Mouse (Mus musculus): ENCODE measurements around the gene St8sia1.

- no peak for TF ChIP-seq CTCF (IDR thresholded peaks at IDR 0.05; ENCODE audit: extremely low read depth, insufficient read depth, insufficient read length, insufficient replicate concordance)
- TF ChIP-seq POLR2A (IDR thresholded peaks at IDR 0.05; ENCODE audit: low read depth, low read length) = no peak
Observed at GRCm38 (mm10) chr6:142977221-142977620, 13.0 kb upstream of the St8sia1 start.

Data from spleen, adult 2 months (tissue).